Mouse (Mus musculus) hindbrain, embryonic 11.5 days (tissue): Measurements from ENCODE around the gene Zfp663. TPM values are rescaled to one million over a fixed set of nuclear protein-coding genes. Genes with fewer than 3 reads are reported as not detected.

Experiments used
- ATAC-seq: fragments of 200-750 bp; cut with Nextera tagmentation; 2 replicates; pipeline ENCODE4 v1.8.0; 2017; ENCODE audit warnings: mild to moderate bottlenecking, moderate TSS enrichment, moderate library complexity; ENCODE audit not compliant: low FRiP score
- DNase-seq: peaks from one replicate; pipeline ENCODE4 v3.0.0-alpha.2; 2015; ENCODE audit warnings: low spot score
- H3K27ac ChIP-seq: fragments of 300-500 bp; sonication (generic); 2 replicates; pipeline ENCODE4 v1.5.1; 2014; ENCODE audit warnings: mild to moderate bottlenecking, low read depth, low read length
- H3K27me3 ChIP-seq: fragments of 300-500 bp; sonication (generic); 2 replicates; pipeline ENCODE4 v1.6.1; 2014; ENCODE audit warnings: mild to moderate bottlenecking, low read length, moderate library complexity, mixed read lengths; ENCODE audit not compliant: control insufficient read depth, insufficient read depth
- H3K36me3 ChIP-seq: fragments of 300-500 bp; sonication (generic); 2 replicates; pipeline ENCODE4 v1.6.1; 2014; ENCODE audit warnings: mild to moderate bottlenecking, low read length, moderate library complexity, mixed read lengths; ENCODE audit not compliant: control insufficient read depth, insufficient read depth
- H3K4me1 ChIP-seq: fragments of 300-500 bp; sonication (generic); replicated peaks from 2 replicates; pipeline ENCODE4 v1.6.1; 2014; ENCODE audit warnings: low read length, mixed read lengths; ENCODE audit not compliant: control insufficient read depth, insufficient read depth
- H3K4me2 ChIP-seq: fragments of 300-500 bp; sonication (generic); replicated peaks from 2 replicates; pipeline ENCODE4 v1.6.1; 2014; ENCODE audit warnings: mild to moderate bottlenecking, low read depth, low read length
- H3K4me3 ChIP-seq: fragments of 300-500 bp; sonication (generic); 2 replicates; pipeline ENCODE4 v1.5.1; 2014; ENCODE audit warnings: low read depth, low read length
- H3K9ac ChIP-seq: fragments of 300-500 bp; sonication (generic); 2 replicates; pipeline ENCODE4 v1.6.1; 2014; ENCODE audit warnings: low read depth, low read length
- H3K9me3 ChIP-seq: fragments of 300-500 bp; sonication (generic); 2 replicates; pipeline ENCODE4 v1.6.1; 2016; ENCODE audit warnings: low read length; ENCODE audit not compliant: control insufficient read depth
- WGBS: fragments of 180-500 bp; shearing (Covaris S2); extraction: QIAGEN DNeasy Blood & Tissue Kit; methylation state at CpG from one replicate; pipeline ENCODE4 v1.1.7; 2014; 5-methylcytosine and 5-hydroxymethylcytosine counted together
- polyA plus RNA-seq: library from polyadenylated mRNA; unstranded; fragments of >200 nt; fragmentation: Nextera tagmentation; extraction: Ambion mirVana; gene quantifications from 2 replicates; pipeline ENCODE4 v1.2.1, GENCODE M21; 2014

The Zfp663 gene
- polyA plus RNA-seq, 1 experiment from 2014 or later: 7.0 TPM

- Histone ChIP-seq H3K27ac (no peak overlapping the region), H3K9ac (no peak overlapping the region), H3K36me3 (peaks cover 50% of the 10 kb centered on the region), H3K4me3 (no peak overlapping the region), H3K4me1 (no peaks in the 10 kb centered on the region), H3K9me3 (no peaks in the 10 kb centered on the region), H3K4me2 (no peak overlapping the region), H3K27me3 (no peaks in the 10 kb centered on the region)
- ATAC-seq (no peak), DNase-seq (no peak)
- WGBS: 96% methylated on average over 25 of the region's 25 CpGs
These were observed 11.5 kb upstream of the Zfp663 start for GRCm38 (mm10) chr2:165380050-165380449.

GRCm38 (mm10) chr2:165376001-165376400 is 7.5 kb upstream of the Zfp663 start:
- ATAC-seq (no peak), DNase-seq (no peak)
- WGBS: 85% methylated on average over 4 of the region's 4 CpGs
- Histone ChIP-seq H3K4me3 (no peak overlapping the region), H3K36me3 (peaks cover 24% of the 10 kb centered on the region), H3K9me3 (no peaks in the 10 kb centered on the region), H3K4me1 (no peaks in the 10 kb centered on the region), H3K4me2 (no peak overlapping the region), H3K27me3 (no peaks in the 10 kb centered on the region), H3K9ac (no peak overlapping the region), H3K27ac (no peak overlapping the region)

DNA sequence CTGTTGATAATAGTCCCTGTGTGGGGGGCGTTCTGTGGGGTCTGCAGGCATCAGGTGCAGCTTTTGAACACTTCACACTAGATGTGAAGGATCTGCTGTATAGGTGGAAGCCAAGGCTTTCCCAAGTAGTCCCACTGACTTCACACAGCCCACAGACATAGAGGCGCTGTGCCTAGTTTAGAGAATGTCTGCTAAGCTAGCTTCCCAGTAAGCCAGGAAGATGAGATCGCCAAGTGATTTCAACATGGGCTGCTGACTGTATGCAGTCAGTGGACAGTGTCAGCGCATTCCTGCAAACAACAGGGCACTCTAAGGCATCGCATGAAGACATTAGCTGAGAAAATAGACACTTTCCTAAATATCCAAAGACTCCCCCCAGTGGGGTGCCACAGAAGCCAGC is 6.9 kb upstream of the Zfp663 start:
- Histone ChIP-seq H3K36me3 (peaks cover 19% of the 10 kb centered on the region), H3K4me1 (no peaks in the 10 kb centered on the region), H3K27ac (no peak overlapping the region), H3K27me3 (no peaks in the 10 kb centered on the region), H3K9ac (no peak overlapping the region), H3K4me2 (no peak overlapping the region), H3K9me3 (no peaks in the 10 kb centered on the region), H3K4me3 (no peak overlapping the region)
- DNase-seq (no peak), ATAC-seq (no peak)
- WGBS: 88% methylated on average over 5 of the region's 5 CpGs

DNA sequence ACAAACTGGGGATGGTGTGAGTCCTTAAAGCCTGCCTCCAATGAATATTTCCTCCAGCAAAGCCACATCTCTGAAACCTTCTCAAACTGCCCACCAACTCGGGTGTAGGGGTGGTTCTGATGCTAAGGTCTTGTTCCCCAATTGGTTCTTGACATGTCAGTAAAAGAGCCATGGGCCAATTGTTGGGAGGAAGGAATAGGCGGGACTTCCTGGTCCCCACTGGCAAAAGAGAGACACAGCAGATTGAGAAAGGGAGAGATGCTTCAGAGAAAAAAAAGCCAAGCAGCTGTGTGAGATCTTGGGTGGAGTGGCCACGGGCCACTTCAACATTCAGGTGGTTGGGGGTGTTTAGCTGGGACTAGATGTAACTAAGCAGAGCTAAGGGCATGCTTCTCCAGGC is 2.5 kb upstream of the Zfp663 start:
- Histone ChIP-seq H3K4me1 (0 out of 2 replicates have a peak, but pooled peaks cover 2% of the 10 kb centered on the region), H3K4me3 (no peak overlapping the region), H3K9me3 (no peaks in the 10 kb centered on the region), H3K9ac (no peak overlapping the region), H3K27me3 (no peaks in the 10 kb centered on the region), H3K27ac (no peak overlapping the region), H3K36me3 (peaks cover 7% of the 10 kb centered on the region; the same call in 1 of the 2 replicates), H3K4me2 (no peak overlapping the region)
- ATAC-seq: no peak
- WGBS: 18% methylated on average over 3 of the region's 3 CpGs
- DNase-seq: no peak

GRCm38 (mm10) chr2:165370348-165370747 is 1.8 kb upstream of the Zfp663 start:
- ATAC-seq (no peak), DNase-seq (no peak)
- Histone ChIP-seq H3K4me3 (no peak overlapping the region), H3K4me1 (0 out of 2 replicates have a peak, but pooled peaks cover 2% of the 10 kb centered on the region), H3K36me3 (peaks cover 7% of the 10 kb centered on the region; the same call in 1 of the 2 replicates), H3K9me3 (no peaks in the 10 kb centered on the region), H3K4me2 (no peak overlapping the region), H3K27me3 (no peaks in the 10 kb centered on the region), H3K9ac (no peak overlapping the region), H3K27ac (no peak overlapping the region)
- 87% methylated on average over 3 of the region's 3 CpGs for WGBS

GRCm38 (mm10) chr2:165367868-165368439 is 575 bp downstream of the Zfp663 start:
- DNase-seq: peak; percentile 78
- ATAC-seq: peak; percentile 47
- Histone ChIP-seq H3K4me1 (peaks cover 4% of the 10 kb centered on the region; the same call in 1 of the 2 replicates), H3K27ac (peak overlapping the region; percentile 81), H3K27me3 (no peaks in the 10 kb centered on the region), H3K9me3 (no peaks in the 10 kb centered on the region), H3K4me3 (peak overlapping the region; percentile 54), H3K9ac (peak overlapping the region; percentile 78), H3K36me3 (no peaks in the 10 kb centered on the region), H3K4me2 (peak overlapping the region; percentile 86)
- WGBS: 3% methylated on average over 13 of the region's 13 CpGs

DNA sequence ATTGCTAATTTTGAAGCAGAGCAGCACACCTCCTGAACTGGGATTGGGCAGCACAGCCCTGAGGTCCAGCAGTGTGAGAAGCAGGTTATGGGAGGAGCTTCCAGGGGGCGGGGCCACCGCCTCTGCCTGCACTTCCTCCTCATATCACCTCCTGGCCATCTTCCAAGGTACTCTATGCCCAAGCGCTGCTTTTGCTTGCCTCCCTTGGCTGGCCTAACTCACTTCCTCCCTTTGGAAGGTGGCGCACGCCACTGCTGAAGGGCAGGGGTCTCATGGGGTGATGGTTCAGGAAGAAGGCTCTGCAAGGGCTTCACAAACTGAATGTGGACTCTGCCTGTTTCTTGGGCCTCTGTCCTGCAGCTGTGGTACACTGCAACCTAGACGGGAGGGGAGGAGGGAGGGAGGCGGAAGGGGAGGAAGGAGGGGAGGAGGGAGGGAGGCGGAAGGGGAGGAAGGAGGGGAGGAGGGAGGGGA is 1.4 kb downstream of the Zfp663 start:
- Histone ChIP-seq H3K27me3 (no peaks in the 10 kb centered on the region), H3K9me3 (no peaks in the 10 kb centered on the region), H3K4me2 (peak overlapping the region; percentile 3; the same call in 1 of the 2 replicates), H3K9ac (no peak overlapping the region), H3K4me3 (no peak overlapping the region), H3K36me3 (no peaks in the 10 kb centered on the region), H3K27ac (no peak overlapping the region), H3K4me1 (peaks cover 4% of the 10 kb centered on the region; the same call in 1 of the 2 replicates)
- no peak for ATAC-seq
- DNase-seq: peak; percentile 25
- 10% methylated on average over 5 of the region's 8 CpGs for WGBS

- Histone ChIP-seq H3K4me1 (peaks cover 4% of the 10 kb centered on the region; the same call in 1 of the 2 replicates), H3K9ac (no peak overlapping the region), H3K4me3 (no peak overlapping the region), H3K9me3 (no peaks in the 10 kb centered on the region), H3K36me3 (no peaks in the 10 kb centered on the region), H3K27me3 (no peaks in the 10 kb centered on the region), H3K4me2 (no peak overlapping the region), H3K27ac (no peak overlapping the region)
- DNase-seq (peak; percentile 88), ATAC-seq (no peak)
- WGBS: 12% methylated on average over 21 of the region's 21 CpGs
These were observed 4.0 kb downstream of the Zfp663 start for GRCm38 (mm10) chr2:165364334-165365091.
